Mouse (Mus musculus) midbrain, embryonic 16.5 days (tissue): Measurements from ENCODE around the gene Calcoco2. TPM values are rescaled to one million over a fixed set of nuclear protein-coding genes. Genes with fewer than 3 reads are reported as not detected.

ENCODE experiments used
- ATAC-seq: fragments of 200-750 bp; cut with Nextera tagmentation; 2 replicates; pipeline ENCODE4 v1.8.0; 2017; ENCODE audit warnings: moderate TSS enrichment
- H3K27ac ChIP-seq: fragments of 300-500 bp; sonication (generic); 2 replicates; pipeline ENCODE4 v1.5.1; 2014; ENCODE audit warnings: mild to moderate bottlenecking, low read length, mixed read lengths
- H3K27me3 ChIP-seq: fragments of 300-500 bp; sonication (generic); 2 replicates; pipeline ENCODE4 v1.6.1; 2014; ENCODE audit warnings: low read depth, low read length, mixed read lengths; ENCODE audit not compliant: control insufficient read depth, insufficient read depth
- H3K36me3 ChIP-seq: fragments of 300-500 bp; sonication (generic); 2 replicates; pipeline ENCODE4 v1.6.1; 2014; ENCODE audit warnings: mild to moderate bottlenecking, low read length, moderate library complexity, mixed read lengths; ENCODE audit not compliant: control insufficient read depth, insufficient read depth
- H3K4me1 ChIP-seq: fragments of 300-500 bp; sonication (generic); 2 replicates; pipeline ENCODE4 v1.6.1; 2014; ENCODE audit warnings: mild to moderate bottlenecking, low read length, mixed read lengths; ENCODE audit not compliant: control insufficient read depth, insufficient read depth
- H3K4me2 ChIP-seq: fragments of 300-500 bp; sonication (generic); 2 replicates; pipeline ENCODE4 v1.6.1; 2014; ENCODE audit warnings: mild to moderate bottlenecking, low read length, mixed read lengths
- H3K4me3 ChIP-seq: fragments of 300-500 bp; sonication (generic); 2 replicates; pipeline ENCODE4 v1.5.1; 2014; ENCODE audit warnings: low read depth, mild to moderate bottlenecking, low read length, moderate library complexity, mixed read lengths
- H3K9ac ChIP-seq: fragments of 300-500 bp; sonication (generic); 2 replicates; pipeline ENCODE4 v1.6.1; 2014; ENCODE audit warnings: low read depth, low read length, mixed read lengths
- H3K9me3 ChIP-seq: fragments of 300-500 bp; sonication (generic); replicated peaks from 2 replicates; pipeline ENCODE4 v1.6.1; 2014; ENCODE audit warnings: mild to moderate bottlenecking, low read length, mixed read lengths; ENCODE audit not compliant: control insufficient read depth, poor library complexity, severe bottlenecking
- WGBS: fragments of 180-500 bp; shearing (Covaris S2); extraction: QIAGEN DNeasy Blood & Tissue Kit; methylation state at CpG from one replicate; pipeline ENCODE4 v1.1.7; 2014; 5-methylcytosine and 5-hydroxymethylcytosine counted together
- polyA plus RNA-seq: library from polyadenylated mRNA; unstranded; fragments of >200 nt; fragmentation: Nextera tagmentation; extraction: Ambion mirVana; gene quantifications from 2 replicates; pipeline ENCODE4 v1.2.1, GENCODE M21; 2015

Calcoco2 gene
- polyA plus RNA-seq, 1 experiment from 2014 or later: not detected

DNA sequence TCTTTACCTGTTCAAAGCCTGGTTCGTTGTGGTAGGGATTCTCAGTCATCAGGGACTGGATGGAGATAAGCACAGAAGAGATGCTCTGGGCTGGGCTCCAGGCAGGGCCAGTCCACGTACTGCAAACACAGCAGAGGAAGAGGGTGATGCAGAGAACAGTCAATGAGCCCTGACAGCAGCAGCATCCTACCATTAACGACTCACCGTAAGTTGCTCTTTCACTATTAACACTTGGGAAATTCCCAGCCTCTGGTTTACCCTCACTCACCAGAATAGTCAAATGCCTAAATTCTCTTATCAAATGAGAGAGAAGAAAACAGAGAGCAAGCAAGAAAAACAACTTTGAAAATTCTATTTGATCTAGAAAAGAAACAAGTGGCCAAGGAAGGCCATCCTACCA is 53.5 kb downstream of the Calcoco2 start:
- Histone ChIP-seq H3K36me3 (peaks cover 34% of the 10 kb centered on the region), H3K27me3 (no peaks in the 10 kb centered on the region), H3K9me3 (no peaks in the 10 kb centered on the region), H3K9ac (no peak overlapping the region), H3K4me2 (no peak overlapping the region), H3K4me3 (no peak overlapping the region), H3K27ac (no peak overlapping the region), H3K4me1 (peaks cover 6% of the 10 kb centered on the region)
- ATAC-seq: no peak
- 90% methylated on average over 4 of the region's 4 CpGs for WGBS

DNA sequence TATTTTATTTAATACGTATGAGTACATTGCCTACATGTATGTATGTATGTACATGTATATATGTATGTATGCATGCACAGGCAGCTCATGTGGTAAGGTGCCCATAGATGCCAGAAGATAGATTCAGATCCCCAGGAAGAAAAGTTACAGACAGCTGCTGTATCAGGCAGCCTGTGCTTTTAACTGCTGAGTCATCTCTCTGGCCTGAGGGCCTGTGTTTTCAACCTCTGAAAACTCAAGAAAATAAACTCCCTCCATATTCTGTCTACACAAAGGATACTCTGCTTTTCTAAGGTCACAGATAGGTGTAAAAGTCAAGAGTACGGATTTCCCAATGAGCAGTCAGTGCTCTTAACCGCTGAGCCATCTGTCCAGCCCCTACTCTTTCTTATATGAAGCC is 60.9 kb downstream of the Calcoco2 start:
- H3K9me3 ChIP-seq: no peaks in the 10 kb centered on the region
- H3K4me3 ChIP-seq: no peak overlapping the region
- peaks cover 42% of the 10 kb centered on the region for H3K36me3 ChIP-seq
- no peak overlapping the region for H3K27ac ChIP-seq
- ATAC-seq: no peak
- H3K9ac ChIP-seq: no peak overlapping the region
- 95% methylated on average over 3 of the region's 3 CpGs for WGBS
- H3K4me2 ChIP-seq: no peak overlapping the region
- H3K4me1 ChIP-seq: no peaks in the 10 kb centered on the region
- no peaks in the 10 kb centered on the region for H3K27me3 ChIP-seq

DNA sequence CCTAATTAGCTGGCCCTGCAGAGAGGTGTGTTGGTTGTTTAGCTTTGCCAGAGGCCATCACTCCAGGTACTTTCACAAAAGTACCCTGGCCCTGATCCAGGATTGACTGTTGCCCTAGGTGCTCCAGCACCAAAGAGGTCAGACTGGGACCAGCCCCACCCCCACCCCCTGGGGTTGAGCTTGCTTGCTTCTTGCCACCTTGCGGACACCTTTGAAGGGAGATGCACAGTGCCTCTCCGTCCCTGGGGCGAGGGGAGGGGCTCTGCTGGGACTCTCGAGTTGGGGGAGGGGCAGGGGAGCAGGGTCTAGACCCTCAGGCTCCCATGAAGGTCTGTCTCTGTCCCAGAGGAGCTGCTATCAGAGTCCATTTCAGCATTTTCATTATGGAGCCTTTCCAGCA is 61.8 kb downstream of the Calcoco2 start:
- peaks cover 42% of the 10 kb centered on the region for H3K36me3 ChIP-seq
- H3K9ac ChIP-seq: no peak overlapping the region
- H3K27me3 ChIP-seq: no peaks in the 10 kb centered on the region
- 92% methylated on average over 4 of the region's 4 CpGs for WGBS
- no peaks in the 10 kb centered on the region for H3K9me3 ChIP-seq
- no peaks in the 10 kb centered on the region for H3K4me1 ChIP-seq
- H3K4me2 ChIP-seq: no peak overlapping the region
- no peak overlapping the region for H3K27ac ChIP-seq
- no peak for ATAC-seq
- no peak overlapping the region for H3K4me3 ChIP-seq

Other genes starting within 250 kb of the Calcoco2 start
- gene B4galnt2, start 197.1 kb downstream of the Calcoco2 start, polyA plus RNA-seq: not detected in 2 replicates
- gene Igf2bp1, start 106.0 kb downstream of the Calcoco2 start, polyA plus RNA-seq: 6.2 and 9.5 TPM in 2 replicates
- gene Gip, start 87.4 kb downstream of the Calcoco2 start, polyA plus RNA-seq: not detected in 2 replicates
- gene Snf8, start 77.1 kb downstream of the Calcoco2 start, polyA plus RNA-seq: 129 and 130 TPM in 2 replicates
- 37.4 and 40.8 TPM in 2 replicates for gene Ube2z, start 46.6 kb downstream of the Calcoco2 start, polyA plus RNA-seq
- 536 and 561 TPM in 2 replicates for gene Atp5g1, start 36.3 kb downstream of the Calcoco2 start, polyA plus RNA-seq
- gene Ttll6, start 21.8 kb upstream of the Calcoco2 start, polyA plus RNA-seq: 0.31 and 0.35 TPM in 2 replicates
- gene Hoxb13, start 82.4 kb upstream of the Calcoco2 start, polyA plus RNA-seq: not detected in 2 replicates
- not detected in 2 replicates for gene Hoxb9, start 159.5 kb upstream of the Calcoco2 start, polyA plus RNA-seq
- not detected in 2 replicates for gene Hoxb8, start 169.9 kb upstream of the Calcoco2 start, polyA plus RNA-seq
- not detected in 2 replicates for gene Hoxb7, start 174.7 kb upstream of the Calcoco2 start, polyA plus RNA-seq
- gene Hoxb6, start 180.5 kb upstream of the Calcoco2 start, polyA plus RNA-seq: not detected in 2 replicates
- gene Hoxb5, start 191.4 kb upstream of the Calcoco2 start, polyA plus RNA-seq: 0.14 TPM in 1 of 2 replicates, not detected in the other
- not detected in 2 replicates for gene Hoxb4, start 206.3 kb upstream of the Calcoco2 start, polyA plus RNA-seq
- not detected in 2 replicates for gene Hoxb3, start 211.4 kb upstream of the Calcoco2 start, polyA plus RNA-seq
- gene Hoxb2, start 238.6 kb upstream of the Calcoco2 start, polyA plus RNA-seq: 0.11 and 0.21 TPM in 2 replicates